Mouse (Mus musculus): ENCODE measurements around the gene Prr5l. TPM values are rescaled to one million over a fixed set of nuclear protein-coding genes. Genes with fewer than 3 reads are reported as not detected.

The Prr5l gene
- polyA plus RNA-seq, 1 experiment from 2014 or later = 3.8 TPM

GRCm38 (mm10) chr2:101741653-101742052, 141.2 kb downstream of the Prr5l start:
- Histone ChIP-seq H3K4me3 (ENCODE audit: low read depth, low read length) (no peak overlapping the region), H3K9ac (ENCODE audit: low read length) (no peak overlapping the region), H3K9me3 (ENCODE audit: control insufficient read depth, low read length) (no peaks in the 10 kb centered on the region), H3K36me3 (ENCODE audit: control insufficient read depth, insufficient read depth, low read length) (no peaks in the 10 kb centered on the region), H3K27ac (replicated peaks) (no peak overlapping the region), H3K27me3 (ENCODE audit: control insufficient read depth, insufficient read depth, low read length) (no peaks in the 10 kb centered on the region), H3K4me2 (replicated peaks; ENCODE audit: low read depth) (no peak overlapping the region), H3K4me1 (replicated peaks; ENCODE audit: control insufficient read depth, insufficient read depth) (no peaks in the 10 kb centered on the region)
- TF ChIP-seq EP300 (optimal IDR thresholded peaks at IDR 0.05) (no peak), CTCF (IDR thresholded peaks at IDR 0.05; ENCODE audit: low read depth) (no peak)
- DNase-seq (ENCODE audit: low spot score) (no peak), ATAC-seq (ENCODE audit: low FRiP score, low TSS enrichment) (peak; percentile 69)
- WGBS = 47% methylated on average over 8 of the region's 8 CpGs

- Histone ChIP-seq H3K27me3 (ENCODE audit: control insufficient read depth, insufficient read depth, low read length) (no peaks in the 10 kb centered on the region), H3K27ac (replicated peaks) (no peak overlapping the region), H3K4me1 (replicated peaks; ENCODE audit: control insufficient read depth, insufficient read depth) (no peaks in the 10 kb centered on the region), H3K4me2 (replicated peaks; ENCODE audit: low read depth) (no peak overlapping the region), H3K9ac (ENCODE audit: low read length) (no peak overlapping the region), H3K36me3 (ENCODE audit: control insufficient read depth, insufficient read depth, low read length) (no peaks in the 10 kb centered on the region), H3K4me3 (ENCODE audit: low read depth, low read length) (no peak overlapping the region), H3K9me3 (ENCODE audit: control insufficient read depth, low read length) (no peaks in the 10 kb centered on the region)
- TF ChIP-seq CTCF (IDR thresholded peaks at IDR 0.05; ENCODE audit: low read depth) = no peak
- no peak for TF ChIP-seq EP300 (optimal IDR thresholded peaks at IDR 0.05)
- WGBS = 52% methylated on average over 5 of the region's 5 CpGs
- no peak for ATAC-seq (ENCODE audit: low FRiP score, low TSS enrichment)
- no peak for DNase-seq (ENCODE audit: low spot score)
Observed at GRCm38 (mm10) chr2:101739914-101740313, 142.9 kb downstream of the Prr5l start.

- TF ChIP-seq CTCF (IDR thresholded peaks at IDR 0.05; ENCODE audit: low read depth) (no peak), EP300 (optimal IDR thresholded peaks at IDR 0.05) (no peak)
- DNase-seq (ENCODE audit: low spot score) = no peak
Observed at GRCm38 (mm10) chr2:101733564-101733963, 149.3 kb downstream of the Prr5l start.

GRCm38 (mm10) chr2:101732777-101733210, 150.0 kb downstream of the Prr5l start:
- Histone ChIP-seq H3K27ac (replicated peaks) (no peak overlapping the region), H3K27me3 (ENCODE audit: control insufficient read depth, insufficient read depth, low read length) (no peaks in the 10 kb centered on the region), H3K4me2 (replicated peaks; ENCODE audit: low read depth) (no peak overlapping the region), H3K4me3 (ENCODE audit: low read depth, low read length) (no peak overlapping the region), H3K36me3 (ENCODE audit: control insufficient read depth, insufficient read depth, low read length) (no peaks in the 10 kb centered on the region), H3K9ac (ENCODE audit: low read length) (no peak overlapping the region), H3K4me1 (replicated peaks; ENCODE audit: control insufficient read depth, insufficient read depth) (no peaks in the 10 kb centered on the region), H3K9me3 (ENCODE audit: control insufficient read depth, low read length) (no peaks in the 10 kb centered on the region)
- DNase-seq (ENCODE audit: low spot score) (no peak), ATAC-seq (ENCODE audit: low FRiP score, low TSS enrichment) (no peak)
- TF ChIP-seq CTCF (IDR thresholded peaks at IDR 0.05; ENCODE audit: low read depth) (no peak), EP300 (optimal IDR thresholded peaks at IDR 0.05) (no peak)
- WGBS = 76% methylated on average over 10 of the region's 10 CpGs

More at GRCm38 (mm10) chr2:101733564-101733963, 149.3 kb downstream of the Prr5l start:
- Histone ChIP-seq H3K27me3 (ENCODE audit: control insufficient read depth, insufficient read depth, low read length) (no peaks in the 10 kb centered on the region), H3K4me1 (replicated peaks; ENCODE audit: control insufficient read depth, insufficient read depth) (no peaks in the 10 kb centered on the region), H3K4me3 (ENCODE audit: low read depth, low read length) (no peak overlapping the region), H3K36me3 (ENCODE audit: control insufficient read depth, insufficient read depth, low read length) (no peaks in the 10 kb centered on the region), H3K9ac (ENCODE audit: low read length) (no peak overlapping the region), H3K27ac (replicated peaks) (no peak overlapping the region), H3K9me3 (ENCODE audit: control insufficient read depth, low read length) (no peaks in the 10 kb centered on the region), H3K4me2 (replicated peaks; ENCODE audit: low read depth) (no peak overlapping the region)
- 66% methylated on average over 3 of the region's 3 CpGs for WGBS
- ATAC-seq (ENCODE audit: low FRiP score, low TSS enrichment) = peak; percentile 49; the same call in 1 of the 2 replicates

- Histone ChIP-seq H3K27ac (replicated peaks) (no peak overlapping the region), H3K9ac (ENCODE audit: low read length) (no peak overlapping the region), H3K9me3 (ENCODE audit: control insufficient read depth, low read length) (no peaks in the 10 kb centered on the region), H3K4me1 (replicated peaks; ENCODE audit: control insufficient read depth, insufficient read depth) (no peaks in the 10 kb centered on the region), H3K36me3 (ENCODE audit: control insufficient read depth, insufficient read depth, low read length) (no peaks in the 10 kb centered on the region), H3K4me2 (replicated peaks; ENCODE audit: low read depth) (no peak overlapping the region), H3K4me3 (ENCODE audit: low read depth, low read length) (no peak overlapping the region), H3K27me3 (ENCODE audit: control insufficient read depth, insufficient read depth, low read length) (no peaks in the 10 kb centered on the region)
- no peak for ATAC-seq (ENCODE audit: low FRiP score, low TSS enrichment)
- DNase-seq (ENCODE audit: low spot score) = no peak
- TF ChIP-seq EP300 (optimal IDR thresholded peaks at IDR 0.05) (no peak), CTCF (IDR thresholded peaks at IDR 0.05; ENCODE audit: low read depth) (no peak)
Observed at GRCm38 (mm10) chr2:101730972-101731371, 151.9 kb downstream of the Prr5l start.

- no peaks in the 10 kb centered on the region for H3K4me1 ChIP-seq (replicated peaks; ENCODE audit: control insufficient read depth, insufficient read depth)
- 46% methylated on average over 1 of the region's 1 CpGs for WGBS
- ATAC-seq (ENCODE audit: low FRiP score, low TSS enrichment) = no peak
Observed at GRCm38 (mm10) chr2:101729472-101729871, 153.4 kb downstream of the Prr5l start.

More at GRCm38 (mm10) chr2:101729472-101729871, 153.4 kb downstream of the Prr5l start:
- H3K27ac ChIP-seq (replicated peaks) = no peak overlapping the region
- no peak overlapping the region for H3K9ac ChIP-seq (ENCODE audit: low read length)
- no peak overlapping the region for H3K4me2 ChIP-seq (replicated peaks; ENCODE audit: low read depth)
- no peaks in the 10 kb centered on the region for H3K9me3 ChIP-seq (ENCODE audit: control insufficient read depth, low read length)
- no peak for DNase-seq (ENCODE audit: low spot score)
- no peak overlapping the region for H3K4me3 ChIP-seq (ENCODE audit: low read depth, low read length)
- no peaks in the 10 kb centered on the region for H3K36me3 ChIP-seq (ENCODE audit: control insufficient read depth, insufficient read depth, low read length)
- TF ChIP-seq EP300 (optimal IDR thresholded peaks at IDR 0.05) (no peak), CTCF (IDR thresholded peaks at IDR 0.05; ENCODE audit: low read depth) (no peak)
- H3K27me3 ChIP-seq (ENCODE audit: control insufficient read depth, insufficient read depth, low read length) = no peaks in the 10 kb centered on the region
